Mouse (Mus musculus) forebrain, embryonic 14.5 days (tissue): ENCODE data around the gene Ankfn1. TPM values are rescaled to one million over a fixed set of nuclear protein-coding genes. Genes with fewer than 3 reads are reported as not detected.
A peak's percentile ranks its signal among the peaks of the same experiment; 100 is the strongest.

ENCODE experiments used
- ATAC-seq: fragments of 200-750 bp; cut with Nextera tagmentation; 2 replicates; pipeline ENCODE4 v1.8.0; 2017; ENCODE audit warnings: mild to moderate bottlenecking, moderate library complexity
- DNase-seq: peaks from one replicate; pipeline ENCODE4 v3.0.0-alpha.2; 2015; ENCODE audit warnings: low spot score
- H3K27ac ChIP-seq: fragments of 300-500 bp; sonication (generic); 2 replicates; pipeline ENCODE4 v1.5.1; 2014; ENCODE audit warnings: low read depth, mild to moderate bottlenecking, control low read depth, low read length, moderate library complexity
- H3K27me3 ChIP-seq: fragments of 300-500 bp; sonication (generic); replicated peaks from 2 replicates; pipeline ENCODE4 v1.6.1; 2014; ENCODE audit warnings: low read length, control low read depth, mixed read lengths; ENCODE audit not compliant: control insufficient read depth, insufficient read depth
- H3K36me3 ChIP-seq: fragments of 300-500 bp; sonication (generic); 2 replicates; pipeline ENCODE4 v1.6.1; 2014; ENCODE audit warnings: low read length, control low read depth; ENCODE audit not compliant: control insufficient read depth, insufficient read depth
- H3K4me1 ChIP-seq: fragments of 300-500 bp; sonication (generic); 2 replicates; pipeline ENCODE4 v1.6.1; 2014; ENCODE audit warnings: antibody characterized with exemption, low read length, control low read depth; ENCODE audit not compliant: control insufficient read depth, insufficient read depth
- H3K4me2 ChIP-seq: fragments of 300-500 bp; sonication (generic); 2 replicates; pipeline ENCODE4 v1.6.1; 2014; ENCODE audit warnings: mild to moderate bottlenecking, control low read depth, low read length
- H3K4me3 ChIP-seq: fragments of 300-500 bp; sonication (generic); 2 replicates; pipeline ENCODE4 v1.5.1; 2014; ENCODE audit warnings: low read depth, low read length, control low read depth
- H3K9ac ChIP-seq: fragments of 300-500 bp; sonication (generic); 2 replicates; pipeline ENCODE4 v1.6.1; 2014; ENCODE audit warnings: mild to moderate bottlenecking, low read length, control low read depth, moderate library complexity
- H3K9me3 ChIP-seq: fragments of 300-500 bp; sonication (generic); replicated peaks from 2 replicates; pipeline ENCODE4 v1.6.1; 2016; ENCODE audit warnings: low read length, control low read depth, mixed read lengths; ENCODE audit not compliant: control insufficient read depth
- whole genome bisulfite sequencing: fragments of 180-500 bp; shearing (Covaris S2); extraction: QIAGEN DNeasy Blood & Tissue Kit; methylation state at CpG from one replicate; pipeline ENCODE4 v1.1.7; 2014; 5-methylcytosine and 5-hydroxymethylcytosine counted together
- polyA plus RNA-seq: library from polyadenylated mRNA; unstranded; fragments of >200 nt; fragmentation: Nextera tagmentation; extraction: Ambion mirVana; gene quantifications from 2 replicates; pipeline ENCODE4 v1.2.1, GENCODE M21; 2014

Gene Ankfn1
- polyA plus RNA-seq, 1 experiment from 2014 or later: 2.4 TPM

DNA sequence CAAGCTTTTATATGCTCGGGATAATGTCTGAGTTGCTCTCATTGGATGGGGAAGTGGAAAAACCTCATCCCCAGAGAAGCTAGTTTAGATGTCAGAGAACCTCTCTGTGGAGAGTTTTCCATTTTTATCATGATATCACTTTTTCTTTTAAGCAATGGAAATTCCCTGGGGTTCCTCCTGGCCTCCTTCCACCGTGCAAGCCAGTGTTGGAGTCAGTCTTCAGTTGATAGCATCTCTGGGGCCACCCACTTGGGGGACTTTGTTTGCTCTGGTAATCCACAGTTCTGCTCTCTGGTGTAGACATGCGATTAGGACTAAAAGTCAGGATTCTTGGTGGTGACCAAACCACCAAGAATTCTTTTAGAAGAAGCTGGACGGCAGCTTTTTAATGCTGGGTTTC is 322.8 kb downstream of the Ankfn1 start:
- Histone ChIP-seq H3K9ac (no peak overlapping the region), H3K4me2 (no peak overlapping the region), H3K4me1 (peaks cover 4% of the 10 kb centered on the region; the same call in 1 of the 2 replicates), H3K27me3 (no peaks in the 10 kb centered on the region), H3K4me3 (no peak overlapping the region), H3K27ac (no peak overlapping the region), H3K36me3 (no peaks in the 10 kb centered on the region), H3K9me3 (no peaks in the 10 kb centered on the region)
- 62% methylated on average over 4 of the region's 4 CpGs for WGBS
- ATAC-seq (no peak), DNase-seq (no peak)

DNA sequence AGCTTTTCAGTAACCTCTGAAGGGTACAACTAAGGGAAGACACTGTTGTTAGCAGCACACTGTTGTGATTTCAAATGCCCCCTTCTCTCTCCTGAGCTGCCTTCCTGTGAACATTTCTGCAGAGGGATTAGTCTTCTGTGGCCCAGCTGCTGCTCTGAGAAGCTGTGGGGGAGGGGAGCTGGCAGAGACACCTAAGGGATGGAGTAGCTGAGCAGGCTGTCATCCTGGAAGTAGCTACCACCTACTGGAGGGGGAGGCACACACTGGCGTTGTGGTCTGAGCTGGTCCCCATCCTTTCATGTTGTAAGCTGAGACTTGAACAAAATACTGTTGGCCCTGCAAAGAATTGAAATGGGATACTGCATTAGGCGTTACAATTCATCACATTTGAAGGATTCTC is 324.6 kb downstream of the Ankfn1 start:
- no peak overlapping the region for H3K4me2 ChIP-seq
- no peaks in the 10 kb centered on the region for H3K9me3 ChIP-seq
- H3K36me3 ChIP-seq: no peaks in the 10 kb centered on the region
- peaks cover 8% of the 10 kb centered on the region; the same call in 1 of the 2 replicates for H3K4me1 ChIP-seq
- H3K4me3 ChIP-seq: no peak overlapping the region
- H3K27ac ChIP-seq: no peak overlapping the region
- DNase-seq (peak; percentile 64), ATAC-seq (peak; percentile 48; the same call in 1 of the 2 replicates)
- no peaks in the 10 kb centered on the region for H3K27me3 ChIP-seq
- WGBS: 17% methylated on average over 2 of the region's 2 CpGs
- H3K9ac ChIP-seq: no peak overlapping the region

DNA sequence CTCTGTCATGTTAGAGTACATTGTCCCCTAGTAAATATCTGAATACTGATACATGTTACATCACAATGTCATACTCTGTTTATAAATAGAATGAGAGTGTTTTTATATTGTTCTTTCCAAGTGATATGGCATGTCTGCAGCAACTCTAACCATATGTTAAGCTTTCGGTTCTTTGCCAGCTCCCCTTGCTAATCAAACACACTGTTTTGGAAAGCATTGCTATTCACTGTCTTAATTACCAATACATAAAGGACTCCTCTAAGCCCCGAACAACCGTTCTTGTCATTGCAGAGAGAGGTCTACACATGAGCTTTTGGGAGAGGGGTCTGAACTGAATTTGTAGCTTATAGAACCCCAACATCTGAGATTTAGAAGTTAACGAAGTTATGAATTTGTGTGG is 327.0 kb downstream of the Ankfn1 start:
- DNase-seq: peak; percentile 62
- no peak overlapping the region for H3K27ac ChIP-seq
- ATAC-seq: no peak
- no peak overlapping the region for H3K9ac ChIP-seq
- WGBS: 21% methylated on average over 4 of the region's 4 CpGs
- H3K4me2 ChIP-seq: no peak overlapping the region
- H3K4me3 ChIP-seq: no peak overlapping the region
- peaks cover 12% of the 10 kb centered on the region; the same call in 1 of the 2 replicates for H3K4me1 ChIP-seq
- no peaks in the 10 kb centered on the region for H3K27me3 ChIP-seq
- H3K9me3 ChIP-seq: no peaks in the 10 kb centered on the region
- no peaks in the 10 kb centered on the region for H3K36me3 ChIP-seq

DNA sequence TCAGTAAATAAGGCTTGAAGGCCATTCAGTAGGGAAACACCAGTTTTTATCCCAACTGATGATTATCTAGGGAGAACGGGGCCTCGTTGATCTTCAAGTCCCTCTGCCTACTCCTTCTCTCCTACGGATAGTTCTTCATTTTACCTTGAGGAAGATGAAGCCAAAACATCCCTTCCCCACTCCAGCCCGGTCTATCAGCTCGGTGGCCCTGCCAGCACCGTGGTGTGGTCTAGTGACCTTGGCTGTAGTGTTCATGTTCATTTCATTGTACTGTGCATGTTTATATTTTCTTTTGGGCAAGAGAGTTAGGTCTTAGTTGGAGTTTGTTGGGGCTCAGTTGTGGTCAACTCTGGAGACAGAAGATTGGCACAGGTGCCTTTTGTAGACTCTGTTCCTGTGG is 328.5 kb downstream of the Ankfn1 start:
- Histone ChIP-seq H3K27me3 (no peaks in the 10 kb centered on the region), H3K36me3 (no peaks in the 10 kb centered on the region), H3K9ac (no peak overlapping the region), H3K4me1 (peaks cover 12% of the 10 kb centered on the region; the same call in 1 of the 2 replicates), H3K9me3 (no peaks in the 10 kb centered on the region), H3K4me3 (no peak overlapping the region), H3K27ac (no peak overlapping the region), H3K4me2 (no peak overlapping the region)
- ATAC-seq (no peak), DNase-seq (no peak)
- 85% methylated on average over 6 of the region's 6 CpGs for WGBS

DNA sequence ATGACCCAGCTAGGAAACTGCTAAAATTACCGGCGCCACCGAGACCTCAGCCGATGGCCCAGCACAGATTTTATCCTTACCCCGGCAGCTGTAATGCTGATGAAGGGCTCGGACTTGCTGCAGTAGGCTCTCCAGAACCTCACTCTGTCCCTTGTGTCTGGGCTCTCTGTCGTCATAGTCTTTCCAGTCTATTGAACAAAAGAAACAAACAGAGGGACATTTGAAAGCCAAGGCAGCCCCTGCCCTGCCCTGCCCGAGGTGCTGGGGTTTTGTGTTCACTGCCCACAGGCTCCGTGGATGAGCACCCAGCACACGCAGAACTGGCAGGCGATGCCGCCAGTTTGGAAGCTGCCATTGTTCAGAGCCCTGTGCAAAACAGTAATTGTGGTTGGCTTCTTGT is 330.0 kb downstream of the Ankfn1 start:
- Histone ChIP-seq H3K9ac (no peak overlapping the region), H3K36me3 (no peaks in the 10 kb centered on the region), H3K27me3 (no peaks in the 10 kb centered on the region), H3K9me3 (no peaks in the 10 kb centered on the region), H3K27ac (no peak overlapping the region), H3K4me1 (peaks cover 7% of the 10 kb centered on the region; the same call in 1 of the 2 replicates), H3K4me3 (no peak overlapping the region), H3K4me2 (no peak overlapping the region)
- DNase-seq: peak; percentile 18
- ATAC-seq: no peak
- 60% methylated on average over 12 of the region's 12 CpGs for WGBS

DNA sequence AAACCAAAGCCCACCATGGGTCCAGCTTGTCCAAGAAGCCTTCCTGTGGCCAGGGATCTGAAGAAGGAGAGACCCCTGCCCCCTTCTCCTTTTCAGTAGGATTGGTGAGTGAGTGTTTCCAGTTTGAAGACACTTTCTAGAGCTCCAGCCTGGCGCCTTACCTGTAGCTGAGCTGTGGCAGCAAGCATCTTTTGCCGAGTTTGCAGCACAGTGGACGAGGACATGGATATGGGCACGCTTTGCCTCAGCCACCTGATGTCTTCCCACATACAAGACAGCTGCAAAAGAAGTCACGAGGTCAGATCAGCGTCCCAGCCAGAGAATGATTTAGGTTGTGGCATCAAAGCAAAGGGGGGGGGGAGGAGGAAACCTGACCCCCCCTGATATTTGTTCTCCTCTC is 336.9 kb downstream of the Ankfn1 start:
- H3K4me3 ChIP-seq: no peak overlapping the region
- H3K9me3 ChIP-seq: no peaks in the 10 kb centered on the region
- 92% methylated on average over 6 of the region's 6 CpGs for WGBS
- H3K36me3 ChIP-seq: no peaks in the 10 kb centered on the region
- ATAC-seq (no peak), DNase-seq (no peak)
- no peaks in the 10 kb centered on the region for H3K4me1 ChIP-seq
- no peak overlapping the region for H3K27ac ChIP-seq
- no peak overlapping the region for H3K4me2 ChIP-seq
- H3K9ac ChIP-seq: no peak overlapping the region
- H3K27me3 ChIP-seq: no peaks in the 10 kb centered on the region

DNA sequence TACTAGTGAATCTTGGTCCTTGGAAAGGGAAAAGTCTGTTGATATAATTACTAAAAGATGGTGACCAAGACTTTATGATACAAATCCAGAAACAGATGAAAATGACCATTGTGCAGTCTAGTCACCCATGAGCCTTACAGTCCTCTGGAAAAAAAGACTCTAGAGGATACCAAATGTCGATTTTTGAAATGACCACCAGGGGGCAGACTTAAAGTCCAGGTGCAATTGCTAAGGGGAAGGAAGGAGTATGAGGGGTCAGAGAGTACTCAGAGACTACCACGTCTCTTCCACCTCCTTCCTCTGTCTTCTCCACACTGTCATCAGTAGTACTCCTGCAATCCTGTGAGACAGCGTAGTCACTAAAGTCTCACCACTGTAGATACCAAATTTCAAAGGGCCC is 353.1 kb downstream of the Ankfn1 start:
- Histone ChIP-seq H3K9me3 (no peaks in the 10 kb centered on the region), H3K4me3 (no peak overlapping the region), H3K27ac (no peak overlapping the region), H3K36me3 (no peaks in the 10 kb centered on the region), H3K9ac (no peak overlapping the region), H3K4me2 (no peak overlapping the region), H3K4me1 (no peaks in the 10 kb centered on the region), H3K27me3 (no peaks in the 10 kb centered on the region)
- 47% methylated on average over 3 of the region's 3 CpGs for WGBS
- ATAC-seq: no peak
- peak; percentile 37 for DNase-seq

DNA sequence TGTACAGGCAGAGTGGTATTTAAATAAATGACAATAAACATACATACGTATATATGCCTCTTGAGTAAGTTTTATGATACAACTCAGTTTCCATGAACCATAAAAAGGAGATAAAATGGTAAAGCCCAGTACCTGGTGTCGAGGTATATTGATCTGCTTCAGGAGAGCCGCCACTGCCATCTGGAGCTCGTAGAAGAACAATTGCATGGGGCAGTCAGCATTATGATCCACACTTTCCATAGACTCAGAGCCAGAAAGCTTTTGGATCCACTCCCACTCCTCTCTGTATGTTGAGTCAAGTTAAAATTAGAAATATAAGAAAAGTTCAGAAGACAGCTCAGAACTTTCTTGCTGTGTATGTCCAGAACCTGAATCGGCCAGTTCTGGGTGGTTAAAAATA is 354.8 kb downstream of the Ankfn1 start:
- Histone ChIP-seq H3K4me3 (no peak overlapping the region), H3K9ac (no peak overlapping the region), H3K4me2 (no peak overlapping the region), H3K27ac (no peak overlapping the region), H3K36me3 (no peaks in the 10 kb centered on the region), H3K27me3 (no peaks in the 10 kb centered on the region), H3K4me1 (no peaks in the 10 kb centered on the region), H3K9me3 (no peaks in the 10 kb centered on the region)
- no peak for DNase-seq
- 89% methylated on average over 5 of the region's 5 CpGs for WGBS
- no peak for ATAC-seq

DNA sequence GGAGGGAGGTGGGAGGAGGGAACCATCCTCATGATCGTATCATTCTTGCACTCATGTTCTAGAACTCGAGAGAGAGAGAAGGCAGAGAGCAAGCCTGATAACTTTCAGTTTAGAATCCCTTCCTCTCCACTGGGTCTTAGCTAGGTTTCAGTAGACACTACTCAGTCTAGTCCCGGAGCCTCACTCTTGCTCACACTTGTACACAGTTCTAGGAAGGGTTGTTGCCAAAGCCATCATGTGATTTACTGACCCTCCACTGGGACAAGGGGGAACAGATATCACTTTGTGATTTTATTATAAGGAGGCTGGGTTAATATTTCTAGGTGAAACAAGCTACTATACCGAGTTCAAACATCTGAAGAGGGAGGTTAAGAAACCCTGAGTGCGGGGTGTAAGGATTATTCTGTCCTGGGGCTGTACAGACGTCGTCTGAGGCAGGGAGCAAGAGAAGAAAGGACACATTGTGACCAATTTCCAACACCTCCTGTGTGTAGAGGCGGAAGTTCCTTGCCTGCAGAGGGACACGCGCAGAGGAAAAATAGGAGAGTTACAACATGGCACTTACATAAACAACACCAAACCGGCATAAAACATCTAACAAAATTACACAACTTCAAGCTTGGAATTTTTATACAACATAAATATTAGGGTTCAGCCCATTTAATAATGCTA is 356.6 kb downstream of the Ankfn1 start:
- no peaks in the 10 kb centered on the region for H3K27me3 ChIP-seq
- no peak overlapping the region for H3K4me3 ChIP-seq
- 73% methylated on average over 11 of the region's 11 CpGs for WGBS
- no peak overlapping the region for H3K9ac ChIP-seq
- H3K9me3 ChIP-seq: no peaks in the 10 kb centered on the region
- no peak overlapping the region for H3K27ac ChIP-seq
- no peak for DNase-seq
- ATAC-seq: no peak
- no peaks in the 10 kb centered on the region for H3K4me1 ChIP-seq
- H3K4me2 ChIP-seq: no peak overlapping the region
- no peaks in the 10 kb centered on the region for H3K36me3 ChIP-seq
